Mouse (Mus musculus) thymus, postnatal 4 days (tissue): ENCODE results near the gene Ubap2.

Experiments
- DNase-seq: peaks from one replicate; pipeline ENCODE4 v3.0.0; 2021

Gene Ubap2

GRCm38 (mm10) chr4:41259019-41259418, 15.9 kb downstream of the Ubap2 start:
- DNase-seq: no peak

- DNase-seq: no peak
These were observed 17.2 kb downstream of the Ubap2 start for GRCm38 (mm10) chr4:41257752-41258151.

GRCm38 (mm10) chr4:41255564-41256210, 19.3 kb downstream of the Ubap2 start:
- no peak for DNase-seq

- no peak for DNase-seq
These were observed 21.2 kb downstream of the Ubap2 start for GRCm38 (mm10) chr4:41253756-41254155.

GRCm38 (mm10) chr4:41245408-41245807, 29.5 kb downstream of the Ubap2 start:
- no peak for DNase-seq

GRCm38 (mm10) chr4:41240916-41241315, 34.0 kb downstream of the Ubap2 start:
- DNase-seq: no peak

- DNase-seq: no peak
These were observed 39.3 kb downstream of the Ubap2 start for GRCm38 (mm10) chr4:41235621-41236020.

- DNase-seq: peak; percentile 72
These were observed 48.6 kb downstream of the Ubap2 start for GRCm38 (mm10) chr4:41226351-41226750.

- no peak for DNase-seq
These were observed 49.5 kb downstream of the Ubap2 start for GRCm38 (mm10) chr4:41225412-41225811.

GRCm38 (mm10) chr4:41208050-41208449, 66.9 kb downstream of the Ubap2 start:
- no peak for DNase-seq

- DNase-seq: no peak
These were observed 69.2 kb downstream of the Ubap2 start for GRCm38 (mm10) chr4:41205751-41206150.

GRCm38 (mm10) chr4:41202135-41202534, 72.8 kb downstream of the Ubap2 start:
- DNase-seq: no peak

- DNase-seq: no peak
These were observed 77.9 kb downstream of the Ubap2 start for GRCm38 (mm10) chr4:41196861-41197610.

GRCm38 (mm10) chr4:41195328-41195727, 79.6 kb downstream of the Ubap2 start:
- DNase-seq: no peak

- no peak for DNase-seq
These were observed 82.1 kb downstream of the Ubap2 start for GRCm38 (mm10) chr4:41192544-41193512.

GRCm38 (mm10) chr4:41189809-41190208, 85.1 kb downstream of the Ubap2 start:
- DNase-seq: no peak

- DNase-seq: no peak
These were observed 94.9 kb downstream of the Ubap2 start for GRCm38 (mm10) chr4:41179825-41180725.

GRCm38 (mm10) chr4:41174631-41175030, 100.3 kb downstream of the Ubap2 start:
- no peak for DNase-seq

GRCm38 (mm10) chr4:41170970-41171369, 104.0 kb downstream of the Ubap2 start:
- DNase-seq: no peak

GRCm38 (mm10) chr4:41165693-41166475, 109.1 kb downstream of the Ubap2 start:
- peak; percentile 84 for DNase-seq

- no peak for DNase-seq
These were observed 110.0 kb downstream of the Ubap2 start for GRCm38 (mm10) chr4:41164974-41165373.
